Mouse (Mus musculus) G1E (cell line): Measurements from ENCODE around the gene Rcc1. TPM values are rescaled to one million over a fixed set of nuclear protein-coding genes. Genes with fewer than 3 reads are reported as not detected.
A peak's percentile ranks its signal among the peaks of the same experiment; 100 is the strongest.

Source experiments
- ATAC-seq: 2 replicates; pipeline ENCODE4 v1.8.0; 2016; ENCODE audit warnings: mild to moderate bottlenecking; ENCODE audit not compliant: insufficient number of reproducible peaks, poor library complexity, low FRiP score, severe bottlenecking; ENCODE audit errors: extremely low read depth
- DNase-seq: peaks from one replicate; pipeline ENCODE4 v3.0.0; 2012; ENCODE audit warnings: low spot score
- H3K27me3 ChIP-seq: 2 replicates; pipeline ENCODE4 v1.6.1; 2012; ENCODE audit warnings: mild to moderate bottlenecking, low read length, inconsistent platforms; ENCODE audit not compliant: insufficient read depth
- H3K36me3 ChIP-seq: replicated peaks from 2 replicates; pipeline ENCODE3; 2012; ENCODE audit warnings: mild to moderate bottlenecking, inconsistent platforms
- H3K4me1 ChIP-seq: 2 replicates; pipeline ENCODE4 v1.6.1; 2012; ENCODE audit warnings: low read depth, low read length, inconsistent platforms, mixed read lengths; ENCODE audit not compliant: insufficient read depth
- H3K4me3 ChIP-seq: 2 replicates; pipeline ENCODE4 v1.5.1; 2012; ENCODE audit warnings: low read depth, mild to moderate bottlenecking, inconsistent platforms, low read length, moderate library complexity, mixed read lengths
- H3K9me3 ChIP-seq: replicated peaks from 2 replicates; pipeline ENCODE4 v1.6.1; 2012; ENCODE audit warnings: inconsistent platforms
- CTCF ChIP-seq: IDR thresholded peaks from 2 replicates; pipeline ENCODE4 v1.5.1; 2012; ENCODE audit warnings: low read depth, low read length, inconsistent platforms, mixed read lengths
- GATA1 ChIP-seq: IDR thresholded peaks from 2 replicates; pipeline ENCODE4 v1.6.1; 2012; ENCODE audit warnings: borderline replicate concordance, low read length, inconsistent platforms, mixed read lengths
- GATA2 ChIP-seq: IDR thresholded peaks from 2 replicates; pipeline ENCODE4 v1.6.1; 2012; ENCODE audit warnings: low read depth, low read length, inconsistent platforms, borderline replicate concordance
- POLR2AphosphoS5 ChIP-seq: IDR thresholded peaks from 2 replicates; pipeline ENCODE4 v1.6.1; 2012; ENCODE audit warnings: low read depth, low read length, inconsistent platforms; ENCODE audit not compliant: insufficient replicate concordance
- TAL1 ChIP-seq: conservative IDR thresholded peaks from 2 replicates; pipeline ENCODE4 v1.6.1; 2012; ENCODE audit warnings: low read depth, low read length, inconsistent platforms, mixed read lengths
- polyA plus RNA-seq: library from polyadenylated mRNA; stranded (reverse); fragments of >175 nt; gene quantifications from 2 replicates; pipeline ENCODE4 v1.2.3, GENCODE M21; 2012
- total RNA-seq, 2 experiments: library from RNA; stranded (forward) in 1 of 2; stranded (reverse) in 1 of 2; fragments of 200-1000 nt in 1 of 2; fragments of >200 nt in 1 of 2; fragmentation: Nextera tagmentation in 1 of 2; gene quantifications; 2 replicates each; pipeline ENCODE4 v1.2.3; 2014 to 2017

Gene Rcc1
- total and polyA plus RNA-seq, 3 experiments = 24.2 to 86.0 (median 38.6) TPM

DNA sequence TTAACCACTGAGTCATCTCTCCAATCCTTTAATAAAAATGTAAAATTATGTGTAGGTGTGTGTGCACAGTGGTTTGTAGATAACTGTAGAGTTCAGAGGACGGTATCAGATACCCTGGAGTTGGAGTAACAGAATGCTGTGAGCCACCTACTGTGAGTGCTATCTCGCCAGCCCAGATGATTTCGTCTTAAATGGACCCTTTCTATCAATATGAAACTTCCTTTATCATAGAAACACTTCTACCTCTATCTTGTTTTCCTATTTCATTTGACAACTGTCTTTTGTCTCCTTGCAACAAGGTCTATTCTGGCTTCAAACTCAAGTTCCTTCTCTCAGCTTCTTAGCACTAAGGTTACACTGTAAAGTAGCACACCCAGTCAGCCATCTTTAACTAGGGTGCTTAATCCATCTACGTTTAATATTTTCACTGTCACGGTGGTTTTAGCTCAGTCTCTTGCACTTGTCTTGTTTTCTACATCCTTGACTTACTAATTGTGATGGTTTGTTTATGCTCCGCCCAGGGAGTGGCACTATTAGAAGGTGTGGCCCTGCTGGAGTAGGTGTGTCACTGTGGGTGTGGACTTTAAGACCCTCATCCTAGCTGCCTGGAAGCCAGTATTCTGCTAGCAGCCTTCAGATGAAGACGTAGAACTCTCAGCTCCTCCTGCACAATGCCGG lies 37.8 kb upstream of the Rcc1 start:
- no peaks in the 10 kb centered on the region for H3K27me3 ChIP-seq
- H3K4me3 ChIP-seq = no peak overlapping the region; the same call in 1 of the 2 replicates
- H3K36me3 ChIP-seq = peaks cover 48% of the 10 kb centered on the region
- DNase-seq (no peak), ATAC-seq (peak; percentile 86)
- H3K9me3 ChIP-seq = peaks cover 7% of the 10 kb centered on the region; the same call in 1 of the 2 replicates
- peaks cover 69% of the 10 kb centered on the region for H3K4me1 ChIP-seq
- TF ChIP-seq TAL1 = peak; percentile 78
- TF ChIP-seq GATA2 = no peak

DNA sequence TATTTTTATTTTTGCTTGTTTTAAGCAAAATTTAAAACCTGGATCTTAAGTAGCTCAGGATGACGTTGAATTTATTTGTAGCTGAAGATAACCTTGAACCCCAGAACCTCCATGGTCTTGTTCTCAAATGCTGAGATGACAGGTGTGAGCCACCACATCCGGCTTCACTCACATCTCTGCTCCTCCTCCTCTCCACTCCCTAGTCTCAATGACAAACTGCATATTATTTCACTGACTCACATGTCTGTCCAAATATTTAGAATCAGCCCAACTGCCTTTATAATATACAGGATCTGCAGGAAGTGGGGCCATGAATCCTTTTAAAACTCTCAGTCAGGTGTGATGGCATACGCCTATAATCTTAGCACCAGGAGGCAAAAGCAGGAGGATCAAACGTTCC lies 35.9 kb upstream of the Rcc1 start:
- peaks cover 7% of the 10 kb centered on the region; the same call in 1 of the 2 replicates for H3K9me3 ChIP-seq
- H3K4me1 ChIP-seq = peaks cover 67% of the 10 kb centered on the region
- H3K27me3 ChIP-seq = no peaks in the 10 kb centered on the region
- TF ChIP-seq POLR2AphosphoS5 = no peak
- no peak for TF ChIP-seq CTCF
- no peak for TF ChIP-seq GATA2
- TF ChIP-seq GATA1 = no peak
- TF ChIP-seq TAL1 = no peak
- H3K4me3 ChIP-seq = no peak overlapping the region
- H3K36me3 ChIP-seq = peaks cover 51% of the 10 kb centered on the region
- DNase-seq (no peak), ATAC-seq (no peak)

DNA sequence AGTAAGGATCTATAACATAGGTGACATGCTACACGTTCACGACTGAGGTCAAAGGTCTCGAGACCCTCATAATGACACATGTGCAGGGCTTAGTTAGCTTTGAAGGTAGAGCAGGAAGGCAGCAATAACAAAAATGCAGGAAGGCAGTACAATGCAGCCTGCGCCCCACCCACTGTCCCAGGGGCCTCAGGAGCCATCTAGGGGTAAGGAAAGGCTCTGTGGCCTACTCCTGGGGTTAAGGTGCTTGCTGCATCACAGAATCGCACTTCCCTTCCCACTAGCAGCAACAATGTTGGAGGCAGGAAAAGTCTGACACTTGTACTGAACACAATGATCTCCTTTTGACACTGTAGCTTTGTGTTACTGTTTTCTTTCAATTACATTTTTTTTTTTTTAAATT lies 34.2 kb upstream of the Rcc1 start:
- Histone ChIP-seq H3K27me3 (no peaks in the 10 kb centered on the region), H3K4me1 (peaks cover 74% of the 10 kb centered on the region), H3K4me3 (peak overlapping the region; percentile 26; the same call in 1 of the 2 replicates), H3K9me3 (peaks cover 2% of the 10 kb centered on the region; the same call in 1 of the 2 replicates), H3K36me3 (peaks cover 56% of the 10 kb centered on the region)
- ATAC-seq (no peak), DNase-seq (peak; percentile 32)
- TF ChIP-seq GATA1 (no peak), CTCF (no peak), GATA2 (no peak), POLR2AphosphoS5 (no peak), TAL1 (no peak)

DNA sequence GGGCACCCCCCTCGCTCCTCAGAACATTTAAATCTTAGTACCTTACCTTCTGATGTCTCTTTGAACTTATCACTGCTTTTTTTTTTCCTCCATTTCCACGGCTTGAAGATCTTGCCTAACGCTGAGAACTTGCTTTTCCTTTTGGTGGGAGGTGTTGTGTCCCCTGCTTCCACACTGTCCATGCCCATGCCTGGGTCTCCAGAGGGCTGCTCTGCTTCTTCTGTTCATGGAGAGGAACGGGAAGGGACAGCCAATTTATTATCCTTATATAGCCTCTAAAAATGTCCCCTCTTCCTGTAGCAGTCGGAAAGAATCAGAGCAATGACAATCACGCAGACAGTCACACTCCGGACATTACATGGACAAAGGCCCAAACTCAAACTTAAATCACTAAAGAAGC lies 33.4 kb upstream of the Rcc1 start:
- no peak for TF ChIP-seq GATA1
- TF ChIP-seq GATA2 = no peak
- no peak for TF ChIP-seq POLR2AphosphoS5
- no peak for TF ChIP-seq TAL1
- no peak for TF ChIP-seq CTCF
- DNase-seq = no peak
- Histone ChIP-seq H3K4me1 (peaks cover 75% of the 10 kb centered on the region), H3K4me3 (no peak overlapping the region), H3K9me3 (no peaks in the 10 kb centered on the region), H3K27me3 (no peaks in the 10 kb centered on the region), H3K36me3 (peaks cover 64% of the 10 kb centered on the region)
- ATAC-seq = no peak

DNA sequence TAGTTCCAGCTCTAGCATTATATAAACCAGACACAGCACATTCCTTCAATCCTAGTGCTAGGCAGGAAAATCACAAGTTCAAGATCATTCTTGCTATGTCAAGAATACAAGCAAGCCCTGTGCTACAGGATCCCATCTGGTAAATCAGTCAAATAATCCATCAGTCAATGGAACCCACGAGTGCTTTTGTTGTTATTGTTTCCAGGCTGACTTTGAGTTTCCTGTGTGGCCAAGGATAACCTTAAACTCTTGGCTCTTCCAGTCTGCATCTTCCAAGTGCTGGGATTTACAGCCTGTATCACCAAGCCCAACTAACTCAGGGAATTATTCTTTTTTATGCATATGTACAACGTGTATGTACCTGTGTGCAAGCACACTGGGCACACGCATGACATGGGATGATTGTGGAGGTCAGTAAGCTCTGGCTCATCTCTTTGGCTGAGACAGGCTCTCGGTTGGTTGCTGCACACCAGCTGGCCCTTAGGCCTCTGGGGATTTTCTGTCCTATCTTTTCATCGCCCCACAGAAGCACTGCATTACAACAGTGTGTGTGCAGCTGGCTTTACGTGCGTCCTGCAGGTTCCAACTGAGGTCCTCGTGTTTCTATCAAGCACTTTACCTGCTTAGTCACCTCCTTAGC lies 32.5 kb upstream of the Rcc1 start:
- no peaks in the 10 kb centered on the region for H3K9me3 ChIP-seq
- DNase-seq = no peak
- TF ChIP-seq TAL1 (no peak), POLR2AphosphoS5 (no peak), GATA2 (no peak), CTCF (no peak), GATA1 (no peak)
- no peak for ATAC-seq
- H3K36me3 ChIP-seq = peaks cover 71% of the 10 kb centered on the region
- peaks cover 71% of the 10 kb centered on the region for H3K4me1 ChIP-seq
- H3K27me3 ChIP-seq = no peaks in the 10 kb centered on the region
- H3K4me3 ChIP-seq = no peak overlapping the region

DNA sequence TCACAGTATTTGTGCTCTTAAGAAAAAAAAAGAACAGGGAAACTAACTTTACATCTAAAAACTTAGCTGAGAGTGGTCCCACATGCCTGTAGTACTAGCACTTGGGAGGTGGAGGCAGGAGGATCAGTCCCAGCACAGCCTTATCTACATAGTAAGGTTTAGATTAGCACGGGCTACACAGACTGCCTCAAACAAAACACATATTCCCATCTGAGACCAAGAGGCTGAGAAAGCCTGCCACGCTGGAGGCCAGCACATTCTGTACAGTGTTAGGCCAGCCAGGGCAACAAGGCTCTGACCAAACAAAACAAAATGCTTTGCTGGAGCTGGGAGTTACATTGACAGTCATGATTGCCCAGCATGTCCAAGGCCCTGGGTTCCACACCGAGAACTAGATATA lies 30.1 kb upstream of the Rcc1 start:
- Histone ChIP-seq H3K9me3 (no peaks in the 10 kb centered on the region), H3K36me3 (peaks cover 86% of the 10 kb centered on the region), H3K4me3 (no peak overlapping the region), H3K4me1 (peaks cover 61% of the 10 kb centered on the region), H3K27me3 (no peaks in the 10 kb centered on the region)
- TF ChIP-seq GATA2 (no peak), CTCF (no peak), POLR2AphosphoS5 (no peak), GATA1 (no peak), TAL1 (no peak)
- no peak for ATAC-seq
- no peak for DNase-seq

DNA sequence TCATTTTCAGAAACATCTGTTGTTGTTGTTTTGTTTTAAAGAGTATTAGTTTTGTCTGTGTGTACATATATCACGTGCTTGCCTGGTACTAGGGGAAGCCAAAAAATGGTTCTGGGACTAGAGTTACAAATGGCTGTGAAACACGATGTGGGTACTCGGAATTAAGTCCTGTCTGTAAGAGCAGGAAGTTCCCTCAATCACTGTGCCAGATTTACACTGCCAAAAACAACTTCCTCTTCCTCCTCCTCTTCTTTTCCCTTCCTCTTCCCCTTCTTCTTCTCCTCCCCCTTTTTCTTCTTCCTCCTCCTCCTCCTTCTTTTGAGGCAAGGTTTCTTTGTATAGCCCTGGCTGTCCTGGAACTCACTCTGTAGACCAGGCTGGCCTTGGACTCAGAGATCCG lies 28.9 kb upstream of the Rcc1 start:
- DNase-seq (no peak), ATAC-seq (no peak)
- H3K36me3 ChIP-seq = peaks cover 89% of the 10 kb centered on the region
- TF ChIP-seq POLR2AphosphoS5 (no peak), GATA2 (no peak), CTCF (no peak), GATA1 (no peak), TAL1 (no peak)
- no peak overlapping the region for H3K4me3 ChIP-seq
- no peaks in the 10 kb centered on the region for H3K9me3 ChIP-seq
- H3K27me3 ChIP-seq = no peaks in the 10 kb centered on the region
- H3K4me1 ChIP-seq = peaks cover 56% of the 10 kb centered on the region
